Mouse (Mus musculus) thymus, adult 2 months (tissue): Measurements from ENCODE around the gene Lkaaear1. TPM values are rescaled to one million over a fixed set of nuclear protein-coding genes. Genes with fewer than 3 reads are reported as not detected.
A peak's percentile ranks its signal among the peaks of the same experiment; 100 is the strongest.

ENCODE experiments used
- DNase-seq: peaks from one replicate; pipeline ENCODE4 v3.0.0; 2021
- H3K27ac ChIP-seq: fragments of 200-500 bp; 2 replicates; pipeline ENCODE4 v1.5.1; 2012; ENCODE audit warnings: low read length, control low read depth; ENCODE audit not compliant: control insufficient read depth, insufficient read depth
- H3K27me3 ChIP-seq: fragments of 200-500 bp; 2 replicates; pipeline ENCODE4 v1.6.1; 2012; ENCODE audit warnings: mild to moderate bottlenecking, low read length, moderate library complexity, mixed read lengths; ENCODE audit not compliant: control insufficient read depth, insufficient read depth
- H3K36me3 ChIP-seq: fragments of 200-500 bp; 2 replicates; pipeline ENCODE4 v1.6.1; 2012; ENCODE audit warnings: mild to moderate bottlenecking, low read length, moderate library complexity; ENCODE audit not compliant: control insufficient read depth, insufficient read depth
- H3K4me1 ChIP-seq: fragments of 200-500 bp; replicated peaks from 2 replicates; pipeline ENCODE4 v1.6.1; 2012; ENCODE audit warnings: low read length; ENCODE audit not compliant: control insufficient read depth, insufficient read depth
- H3K4me3 ChIP-seq: fragments of 200-500 bp; 2 replicates; pipeline ENCODE4 v1.5.1; 2012; ENCODE audit warnings: mild to moderate bottlenecking, low read length, control low read depth, moderate library complexity; ENCODE audit not compliant: control insufficient read depth, insufficient read depth
- CTCF ChIP-seq: fragments of 200-500 bp; IDR thresholded peaks from 2 replicates; pipeline ENCODE4 v1.5.1; 2012; ENCODE audit warnings: mild to moderate bottlenecking, control low read depth, low read length, moderate library complexity, borderline replicate concordance; ENCODE audit not compliant: control insufficient read depth, poor library complexity, insufficient read depth; ENCODE audit errors: extremely low read depth
- POLR2A ChIP-seq: fragments of 200-500 bp; IDR thresholded peaks from 2 replicates; pipeline ENCODE4 v1.6.1; 2012; ENCODE audit warnings: mild to moderate bottlenecking, low read length, control low read depth, moderate library complexity; ENCODE audit not compliant: control insufficient read depth, poor library complexity, insufficient read depth; ENCODE audit errors: extremely low read depth
- WGBS: fragments of 180-500 bp; shearing (Covaris S2); methylation state at CpG from one replicate; pipeline ENCODE4 v1.1.7; 2018; 5-methylcytosine and 5-hydroxymethylcytosine counted together
- polyA plus RNA-seq: library from polyadenylated mRNA; depleted of rRNA; stranded (reverse); fragments of >200 nt; gene quantifications from 2 replicates; pipeline ENCODE4 v1.2.3, GENCODE M21; 2012

The Lkaaear1 gene
- polyA plus RNA-seq, 1 experiment, result not detected

DNA sequence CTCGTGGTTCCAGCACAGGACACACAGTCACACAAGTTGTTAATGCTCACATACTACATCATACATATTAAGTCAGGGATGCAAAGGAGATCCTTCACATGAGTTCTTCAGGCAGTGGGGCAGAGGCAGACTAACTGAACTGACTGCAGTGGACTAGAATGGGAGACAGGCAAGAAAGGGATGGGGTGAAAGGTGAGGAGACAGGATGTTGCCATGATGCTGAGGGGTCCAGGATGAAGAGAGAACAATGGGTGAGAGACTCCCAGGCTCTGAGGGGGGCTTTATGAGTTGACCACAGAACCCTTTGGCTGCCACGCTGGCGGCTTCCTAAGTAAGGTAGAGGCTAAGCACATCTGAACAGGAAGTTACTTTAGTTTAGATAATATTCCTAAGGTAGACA, 3.7 kb downstream of the Lkaaear1 start:
- no peak for TF ChIP-seq CTCF
- DNase-seq, result no peak
- Histone ChIP-seq H3K4me1 (peaks cover 36% of the 10 kb centered on the region), H3K27me3 (no peaks in the 10 kb centered on the region), H3K4me3 (no peak overlapping the region), H3K27ac (no peak overlapping the region), H3K36me3 (no peaks in the 10 kb centered on the region)
- WGBS, result 76% methylated on average over 3 of the region's 3 CpGs

DNA sequence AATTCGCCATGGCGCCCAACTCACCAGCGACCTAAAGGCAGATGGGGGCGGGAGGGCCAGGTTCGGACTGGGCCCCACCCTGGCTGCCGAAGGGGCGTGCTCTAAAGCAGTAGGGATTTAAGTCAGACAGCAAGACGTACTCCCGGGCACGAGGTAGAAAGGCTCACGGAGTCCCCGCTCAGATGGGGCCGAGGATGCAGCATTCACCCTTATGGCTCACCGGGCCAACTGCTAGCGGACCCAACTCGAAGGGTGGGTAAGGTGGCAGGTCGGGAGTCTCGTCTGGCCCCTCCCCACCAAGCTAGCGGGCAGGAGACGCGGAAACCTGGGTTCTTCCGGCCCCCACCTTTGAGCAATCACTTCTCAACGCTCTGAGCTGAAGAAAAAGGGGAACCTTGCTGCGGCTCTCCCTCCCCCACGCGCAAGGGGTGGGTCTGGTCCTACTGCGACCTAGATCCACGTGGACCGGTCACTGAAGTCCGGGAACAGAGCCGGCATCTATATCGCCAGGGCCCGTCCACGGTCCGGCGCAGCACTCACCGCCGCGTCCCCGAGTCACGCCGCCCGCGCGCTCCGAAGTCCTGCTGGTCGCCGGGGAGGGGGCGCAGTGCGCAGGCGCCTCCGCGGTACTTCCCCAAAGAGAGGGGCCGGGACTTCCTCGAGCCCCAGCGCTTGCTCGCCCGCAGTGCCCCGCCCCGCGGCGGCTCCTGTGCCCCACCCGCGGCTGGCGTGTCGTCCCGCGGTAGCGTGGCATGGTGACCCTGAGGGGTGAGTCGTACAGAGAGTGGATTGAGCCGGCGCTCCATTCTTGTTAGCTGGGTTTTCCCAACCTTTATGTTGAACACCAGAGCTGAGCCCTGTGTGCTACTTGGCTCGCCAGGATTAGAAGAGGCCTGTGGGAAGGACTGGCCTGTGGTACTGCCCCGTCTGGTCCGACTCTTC, 4.6 kb downstream of the Lkaaear1 start, which contains the start of gene Rgs19:
TSS of gene Rgs19 (minus strand) at position 639 of the 942 bp plus-strand sequence.
- peaks cover 36% of the 10 kb centered on the region for H3K4me1 ChIP-seq

DNA sequence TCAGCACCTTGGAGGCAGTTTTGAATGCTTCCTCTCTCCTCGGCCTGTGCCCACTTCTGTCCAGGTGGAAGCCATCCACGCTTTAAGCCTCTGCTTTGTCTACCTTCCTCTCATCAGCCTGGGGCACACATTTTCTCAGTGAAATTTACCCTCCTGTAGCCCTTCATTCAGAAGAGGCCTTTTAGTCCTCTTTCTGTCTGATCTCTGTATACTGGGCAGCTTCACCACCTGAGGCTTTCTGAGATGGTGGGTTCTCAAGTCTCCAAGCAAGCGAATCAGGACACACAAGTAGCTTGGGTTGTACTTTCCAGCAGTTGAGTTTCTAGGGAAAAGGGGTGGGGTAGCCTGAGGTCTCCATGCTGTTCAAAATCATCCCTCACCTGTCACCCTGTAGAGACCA, 5.9 kb downstream of the Lkaaear1 start:
- H3K27ac ChIP-seq, result no peak overlapping the region
- no peaks in the 10 kb centered on the region for H3K27me3 ChIP-seq
- peaks cover 36% of the 10 kb centered on the region for H3K4me1 ChIP-seq
- TF ChIP-seq POLR2A, result no peak
- TF ChIP-seq CTCF, result no peak
- 70% methylated on average over 3 of the region's 3 CpGs for WGBS
- no peak for DNase-seq
- peak overlapping the region; percentile 77; the same call in 1 of the 2 replicates for H3K4me3 ChIP-seq
- H3K36me3 ChIP-seq, result 0 out of 2 replicates have a peak, but pooled peaks cover 5% of the 10 kb centered on the region

More for the DNA sequence above, 4.6 kb downstream of the Lkaaear1 start, which contains the start of gene Rgs19:
- TF ChIP-seq POLR2A (peak; percentile 87), CTCF (no peak; the same call in 1 of the 2 replicates)
- H3K27me3 ChIP-seq, result no peaks in the 10 kb centered on the region
- peak within 1 kb of the TSS; percentile 36; the same call in 1 of the 2 replicates for H3K27ac ChIP-seq
- 0 out of 2 replicates have a peak, but pooled peaks cover 5% of the 10 kb centered on the region for H3K36me3 ChIP-seq
- DNase-seq, result peak; percentile 90
- under 1% methylated on average over 73 of the region's 75 CpGs for WGBS
- peak within 1 kb of the TSS; percentile 77 for H3K4me3 ChIP-seq

DNA sequence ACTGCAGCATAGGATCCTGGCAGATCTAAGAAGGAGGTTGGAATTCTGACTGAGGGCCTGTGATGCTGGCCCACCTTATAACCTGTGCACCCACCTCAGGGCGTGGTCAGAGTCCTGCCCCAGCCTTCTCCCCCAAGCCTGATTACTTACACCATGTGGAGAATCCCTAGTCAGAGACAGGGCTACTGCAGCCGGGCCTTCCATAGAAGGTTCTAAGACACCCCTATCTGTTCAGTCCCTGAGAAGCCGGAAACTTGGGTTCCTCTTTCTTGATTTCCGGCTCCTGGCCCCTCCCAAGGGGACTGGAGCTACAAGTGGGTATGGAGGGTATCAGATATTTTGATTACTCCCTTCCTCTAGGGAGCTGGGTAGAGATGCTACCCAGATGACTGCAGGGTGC, 6.7 kb downstream of the Lkaaear1 start:
- H3K27me3 ChIP-seq, result no peaks in the 10 kb centered on the region
- DNase-seq, result peak; percentile 49
- no peak overlapping the region; the same call in 1 of the 2 replicates for H3K27ac ChIP-seq
- no peak for TF ChIP-seq CTCF
- WGBS, result 13% methylated on average over 4 of the region's 4 CpGs
- peaks cover 36% of the 10 kb centered on the region for H3K4me1 ChIP-seq
- peak overlapping the region; percentile 20 for H3K4me3 ChIP-seq
- 0 out of 2 replicates have a peak, but pooled peaks cover 5% of the 10 kb centered on the region for H3K36me3 ChIP-seq

DNA sequence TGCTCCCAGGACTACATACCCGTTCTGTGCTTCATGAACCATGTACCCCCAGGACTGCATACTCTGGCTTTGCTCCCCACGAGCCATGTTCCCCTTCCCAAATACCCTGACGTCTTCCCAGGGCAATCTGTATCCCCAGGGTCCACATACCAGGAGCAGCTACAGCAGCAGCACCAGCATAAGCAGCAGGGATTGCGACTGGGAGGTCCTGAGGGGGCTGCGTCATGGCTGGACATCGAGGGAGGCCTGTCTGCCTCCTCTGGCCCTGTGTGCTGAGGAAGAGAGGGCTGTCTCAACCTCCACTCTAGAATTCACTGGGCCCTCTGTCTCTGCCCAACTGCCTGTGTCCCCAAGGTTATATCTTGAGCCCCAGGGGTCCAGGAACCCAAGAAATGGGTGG, 7.2 kb downstream of the Lkaaear1 start:
- H3K27me3 ChIP-seq, result no peaks in the 10 kb centered on the region
- TF ChIP-seq POLR2A (no peak), CTCF (no peak)
- H3K36me3 ChIP-seq, result 0 out of 2 replicates have a peak, but pooled peaks cover 5% of the 10 kb centered on the region
- WGBS, result 82% methylated on average over 6 of the region's 6 CpGs
- H3K27ac ChIP-seq, result no peak overlapping the region
- DNase-seq, result no peak
- peaks cover 36% of the 10 kb centered on the region for H3K4me1 ChIP-seq
- no peak overlapping the region for H3K4me3 ChIP-seq

DNA sequence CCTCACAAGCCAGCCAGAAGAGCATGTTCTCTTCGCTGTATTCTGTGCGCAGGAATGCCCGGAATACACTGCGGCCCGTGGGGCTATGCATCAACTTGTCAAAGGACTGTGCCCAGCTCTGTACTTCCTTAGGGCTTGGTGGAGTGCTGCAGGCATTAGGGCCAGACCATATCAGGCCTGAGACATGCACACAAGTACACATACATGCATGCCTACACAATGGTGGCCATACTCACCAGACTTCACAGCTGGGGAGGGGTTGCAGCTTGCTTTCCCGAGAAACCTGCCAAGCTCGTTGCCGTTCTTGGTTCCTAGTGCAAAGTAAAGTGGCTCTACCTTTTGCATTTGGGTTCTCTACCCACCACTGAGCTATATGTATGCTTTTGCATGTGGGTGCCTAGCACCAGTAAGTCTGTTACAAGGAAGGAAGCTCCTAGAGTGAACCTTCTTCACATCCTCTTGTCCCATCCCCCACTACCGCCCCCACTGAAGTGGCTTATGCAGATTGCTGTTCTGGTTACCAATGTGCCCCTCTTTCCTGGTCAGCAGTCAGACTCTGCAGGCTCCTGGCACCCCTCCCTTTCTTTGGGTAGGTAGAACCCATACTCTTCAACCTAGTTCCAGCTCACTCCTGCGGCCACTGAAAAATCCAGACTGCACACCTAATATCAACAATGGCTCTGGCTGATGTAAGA, 8.6 kb downstream of the Lkaaear1 start:
- WGBS, result 84% methylated on average over 10 of the region's 10 CpGs

More for the DNA sequence above, 8.6 kb downstream of the Lkaaear1 start:
- Histone ChIP-seq H3K4me3 (no peak overlapping the region), H3K36me3 (0 out of 2 replicates have a peak, but pooled peaks cover 5% of the 10 kb centered on the region), H3K4me1 (peaks cover 35% of the 10 kb centered on the region), H3K27ac (no peak overlapping the region), H3K27me3 (no peaks in the 10 kb centered on the region)
- TF ChIP-seq POLR2A, result no peak
- no peak for TF ChIP-seq CTCF
- DNase-seq, result no peak
